Mouse (Mus musculus) bone marrow, adult 2 months (tissue): Measurements from ENCODE around the gene Fgfr1op. TPM values are rescaled to one million over a fixed set of nuclear protein-coding genes. Genes with fewer than 3 reads are reported as not detected.

Experiments
- H3K27ac ChIP-seq: fragments of 200-500 bp; 2 replicates; pipeline ENCODE4 v1.5.1; 2012; ENCODE audit warnings: low read depth, mild to moderate bottlenecking, control low read depth, inconsistent platforms, low read length; ENCODE audit not compliant: control insufficient read depth, poor library complexity, insufficient read depth
- H3K4me1 ChIP-seq: fragments of 200-500 bp; 2 replicates; pipeline ENCODE4 v1.6.1; 2011; ENCODE audit warnings: low read length; ENCODE audit not compliant: control insufficient read depth, insufficient read depth
- H3K4me3 ChIP-seq: fragments of 200-500 bp; replicated peaks from 2 replicates; pipeline ENCODE3; 2011; ENCODE audit warnings: mild to moderate bottlenecking, low read depth, low read length, control low read depth; ENCODE audit not compliant: control insufficient read depth
- CTCF ChIP-seq: fragments of 200-500 bp; IDR thresholded peaks from 2 replicates; pipeline ENCODE4 v1.5.1; 2011; ENCODE audit warnings: low read length, control low read depth; ENCODE audit not compliant: control insufficient read depth, insufficient read depth
- POLR2A ChIP-seq: fragments of 200-500 bp; IDR thresholded peaks from 2 replicates; pipeline ENCODE4 v1.6.1; 2011; ENCODE audit warnings: low read depth, mild to moderate bottlenecking, control low read depth, low read length, borderline replicate concordance; ENCODE audit not compliant: control insufficient read depth
- WGBS: fragments of 180-500 bp; shearing (Covaris S2); methylation state at CpG from one replicate; pipeline ENCODE4 v1.1.7; 2018; 5-methylcytosine and 5-hydroxymethylcytosine counted together
- polyA plus RNA-seq: library from polyadenylated mRNA; stranded (reverse); fragments of >200 nt; gene quantifications from 2 replicates; pipeline ENCODE4 v1.2.4, GENCODE M21; 2011; ENCODE audit warnings: low replicate concordance; ENCODE audit not compliant: missing spikeins, insufficient read depth, insufficient read length

Fgfr1op gene
- polyA plus RNA-seq, 1 experiment: 23.3 TPM

- Histone ChIP-seq H3K27ac (no peak overlapping the region), H3K4me1 (no peaks in the 10 kb centered on the region; the same call in 1 of the 2 replicates), H3K4me3 (no peak overlapping the region)
- 81% methylated on average over 2 of the region's 2 CpGs for WGBS
- TF ChIP-seq POLR2A (no peak), CTCF (no peak)
Measured at GRCm38 (mm10) chr17:8244124-8244523, 78.8 kb downstream of the Fgfr1op start.

- no peak overlapping the region for H3K27ac ChIP-seq
- 82% methylated on average over 4 of the region's 4 CpGs for WGBS
- no peak for TF ChIP-seq CTCF
- TF ChIP-seq POLR2A: no peak
- no peaks in the 10 kb centered on the region; the same call in 1 of the 2 replicates for H3K4me1 ChIP-seq
- H3K4me3 ChIP-seq: no peak overlapping the region
Measured at GRCm38 (mm10) chr17:8246102-8246754, 80.9 kb downstream of the Fgfr1op start.

Other genes starting within 250 kb of the Fgfr1op start
- gene Tagap, start 239.5 kb upstream of the Fgfr1op start, polyA plus RNA-seq: 3.6 and 8.7 TPM in 2 replicates
- gene Rsph3a, start 219.9 kb upstream of the Fgfr1op start, polyA plus RNA-seq: 8.0 and 23.6 TPM in 2 replicates
- gene Gm49673, start 17.7 kb upstream of the Fgfr1op start, polyA plus RNA-seq: not detected in 2 replicates
- 2.3 TPM in 1 of 2 replicates, not detected in the other for gene Rnaset2a, start 17.4 kb upstream of the Fgfr1op start, polyA plus RNA-seq
- gene Ccr6, start 70.5 kb downstream of the Fgfr1op start, polyA plus RNA-seq: not detected in 2 replicates
- 26.7 and 40.1 TPM in 2 replicates for gene Mpc1, start 117.4 kb downstream of the Fgfr1op start, polyA plus RNA-seq
- gene Sft2d1, start 145.6 kb downstream of the Fgfr1op start, polyA plus RNA-seq: 11.9 and 17.9 TPM in 2 replicates
- gene Prr18, start 172.0 kb downstream of the Fgfr1op start, polyA plus RNA-seq: not detected in 2 replicates
- gene T2, start 190.5 kb downstream of the Fgfr1op start, polyA plus RNA-seq: not detected in 2 replicates